Mouse (Mus musculus): Measurements from ENCODE around the gene H1fnt.

Gene H1fnt

DNA sequence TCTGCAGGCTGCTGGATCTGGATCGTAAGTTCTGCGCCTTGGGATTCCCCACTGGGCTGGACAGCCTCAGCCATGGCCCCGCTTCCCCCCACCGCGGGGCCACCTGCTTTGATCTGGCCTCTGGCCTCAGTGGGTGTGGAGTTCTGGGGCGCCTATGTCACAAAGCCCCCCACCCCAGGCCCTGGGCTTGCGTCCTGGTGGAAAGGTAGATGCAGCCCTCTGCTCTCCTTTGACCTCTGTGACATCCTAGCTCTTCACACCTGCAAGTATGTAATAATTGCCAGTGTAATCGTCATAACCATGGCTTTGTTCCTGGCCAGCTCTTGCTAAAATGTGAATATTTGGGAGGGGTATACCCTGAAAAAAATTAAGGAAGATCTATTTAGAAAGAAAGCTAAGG, at the start of gene H1fnt:
TSS of gene H1fnt (minus strand) at position 101 of the 400 bp plus-strand sequence.
- DNase-seq (ENCODE audit: low spot score) = no peak

DNA sequence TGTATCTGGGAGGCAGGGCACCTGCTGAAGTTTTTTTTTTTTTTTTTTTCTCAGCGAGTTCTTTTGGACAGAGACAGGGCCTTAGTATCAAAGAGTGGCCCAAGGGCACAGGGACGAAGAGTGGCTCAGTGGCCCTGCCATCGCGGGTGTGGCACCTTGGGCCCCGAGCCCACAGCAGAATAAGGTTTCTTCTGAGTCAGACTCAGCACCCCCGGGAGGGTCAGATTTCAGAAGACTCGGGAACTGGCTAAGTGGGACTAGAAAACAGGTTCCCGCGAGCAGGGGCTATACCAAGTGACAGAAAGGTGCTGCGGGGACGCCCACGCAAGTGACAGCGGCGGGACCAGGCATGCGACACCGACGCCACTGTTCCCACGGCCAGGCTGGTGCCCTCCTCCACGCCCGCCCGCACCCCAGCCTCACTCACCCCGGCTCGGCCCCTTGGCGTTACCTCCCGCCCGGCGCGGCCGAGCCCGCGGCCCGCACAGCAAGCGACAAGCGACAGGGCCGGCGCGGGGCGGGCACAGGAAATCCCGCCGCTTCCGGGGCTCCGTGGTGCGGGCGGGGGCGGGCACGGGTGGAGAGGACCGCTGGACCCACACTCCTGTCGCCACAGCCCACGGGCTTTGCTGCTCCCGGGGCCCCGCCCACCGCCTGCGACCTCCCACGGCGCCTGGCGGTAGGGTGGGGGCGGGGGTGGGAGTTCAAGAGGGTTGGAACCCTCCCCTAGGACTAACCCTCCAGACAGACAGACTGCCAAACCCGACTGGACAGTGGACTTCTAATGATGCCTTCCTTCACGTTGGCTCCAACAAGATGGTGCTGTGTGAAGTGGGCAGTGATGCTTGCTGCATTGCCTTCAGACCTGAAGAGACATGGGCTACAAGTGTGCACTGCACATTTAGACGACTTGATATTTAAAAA, 38.8 kb upstream of the H1fnt start, which contains the start of gene Zfp641:
TSS of gene Zfp641 (minus strand) at position 534 of the 924 bp plus-strand sequence.
- DNase-seq (ENCODE audit: low spot score) = peak; percentile 36

DNA sequence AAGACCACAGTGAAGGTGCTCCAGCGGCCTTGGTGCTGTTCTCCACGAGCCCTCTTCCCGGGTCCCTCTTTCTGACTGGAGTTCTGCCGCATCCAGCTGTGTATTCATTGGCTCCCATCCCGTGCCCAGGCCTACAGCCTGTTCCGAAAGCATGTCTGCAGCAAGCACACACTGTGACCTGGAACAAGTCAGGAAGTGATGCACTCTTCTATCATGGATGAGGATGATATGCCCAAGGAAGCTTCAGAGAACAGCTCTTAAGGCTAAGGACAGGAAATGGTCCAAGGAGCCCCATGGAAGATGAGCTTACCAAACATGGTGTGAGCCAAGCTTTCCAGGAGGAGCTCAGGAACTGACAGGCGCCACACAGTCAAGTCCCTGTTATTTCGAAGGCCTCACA, 36.6 kb upstream of the H1fnt start:
- no peak for DNase-seq (ENCODE audit: low spot score)

DNA sequence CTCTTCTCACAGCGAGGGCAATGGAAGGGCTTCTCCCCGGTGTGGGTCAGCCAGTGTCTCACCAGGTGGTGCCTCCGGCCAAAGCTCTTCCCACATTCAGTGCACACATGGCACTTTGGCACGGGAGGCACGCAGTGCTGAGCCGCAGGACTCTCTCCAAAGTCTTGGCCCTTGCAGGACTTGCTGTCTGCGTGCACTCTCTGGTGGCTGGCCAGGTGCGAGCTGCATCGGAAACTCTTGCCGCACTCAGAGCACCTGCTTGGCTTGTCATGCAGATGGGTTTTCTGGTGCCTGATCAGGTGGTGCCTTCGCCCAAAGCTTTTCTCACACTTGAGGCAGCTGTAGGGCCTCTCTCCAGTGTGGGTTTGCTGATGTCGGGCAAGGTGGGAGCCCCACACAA, 31.5 kb upstream of the H1fnt start:
- DNase-seq (ENCODE audit: low spot score) = no peak

DNA sequence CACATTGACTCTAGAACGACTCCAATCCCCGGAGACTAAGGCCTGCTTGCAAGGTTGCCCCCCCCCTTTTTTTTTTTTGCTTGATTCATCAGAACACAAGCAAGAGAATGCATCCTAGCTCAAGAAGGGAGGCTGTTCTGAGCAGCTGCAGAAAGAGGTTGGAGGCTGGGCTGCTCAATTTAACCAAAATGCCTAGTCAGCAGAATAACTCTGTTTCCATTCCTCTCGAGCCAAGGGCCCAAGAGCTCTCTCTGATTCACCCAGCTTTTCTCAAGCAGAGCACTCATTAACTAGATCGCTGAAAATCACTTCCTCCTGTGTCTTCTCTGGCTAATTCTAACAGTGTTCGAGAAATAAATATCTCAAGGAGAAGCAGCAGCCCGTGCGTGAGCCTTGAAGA, 29.3 kb upstream of the H1fnt start:
- no peak for DNase-seq (ENCODE audit: low spot score)

DNA sequence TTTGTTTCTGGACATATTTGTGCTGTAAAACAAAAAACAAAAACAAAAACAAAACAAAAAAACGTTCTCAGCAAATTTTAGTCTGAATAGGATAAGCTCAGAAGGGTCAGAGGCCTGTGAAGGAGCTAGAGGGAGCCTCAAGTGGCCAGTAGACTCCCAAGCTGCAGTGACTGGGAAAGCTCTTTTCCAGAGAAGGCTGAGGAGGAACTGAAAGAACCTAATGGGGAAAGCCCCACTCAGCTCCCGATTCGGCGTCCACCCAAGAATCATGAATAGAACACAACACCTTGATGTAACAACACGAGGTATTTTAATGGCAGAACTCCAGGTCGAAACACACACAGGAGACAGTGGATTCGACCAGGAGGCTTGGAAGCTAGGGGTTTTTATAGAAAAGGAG, 683 bp upstream of the H1fnt start:
- no peak for DNase-seq (ENCODE audit: low spot score)

DNA sequence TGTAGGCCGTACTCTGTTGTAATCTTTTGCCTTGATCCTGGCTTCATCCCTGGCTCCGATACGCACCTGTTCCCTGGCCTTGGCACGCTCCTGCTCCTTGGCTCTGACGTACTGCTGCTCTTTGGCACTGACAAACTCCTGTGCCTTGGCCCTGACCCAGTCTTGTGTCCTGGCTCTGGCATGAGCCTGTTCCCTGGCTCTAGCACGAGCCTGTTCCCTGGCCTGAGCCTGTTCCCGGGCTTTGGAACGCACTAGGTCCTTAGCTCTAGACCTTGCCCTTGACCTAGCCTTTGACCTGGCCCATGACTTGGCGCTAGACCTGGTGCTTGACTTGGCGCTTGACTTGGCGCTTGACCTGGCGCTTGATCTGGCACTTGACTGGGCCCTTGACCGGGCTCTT, 822 bp downstream of the H1fnt start:
- DNase-seq (ENCODE audit: low spot score) = no peak

DNA sequence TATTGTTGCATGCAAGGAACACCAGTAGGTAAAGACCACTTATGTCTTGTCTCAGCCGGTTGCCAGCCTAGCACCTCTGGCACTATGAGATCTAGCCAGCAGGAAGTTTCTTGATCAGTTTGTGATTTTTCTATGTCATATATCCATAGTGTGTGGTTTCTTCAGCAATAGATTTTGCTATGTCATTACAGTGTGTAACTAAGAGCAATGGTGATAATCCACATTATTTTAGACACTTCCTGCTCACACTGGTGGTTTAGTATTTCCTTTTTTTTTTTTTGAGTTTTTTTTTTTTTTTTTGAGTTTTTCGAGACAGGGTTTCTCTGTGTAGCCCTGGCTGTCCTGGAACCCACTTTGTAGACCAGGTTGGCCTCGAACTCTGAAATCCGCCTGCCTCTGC, 21.7 kb downstream of the H1fnt start:
- DNase-seq (ENCODE audit: low spot score) = no peak

DNA sequence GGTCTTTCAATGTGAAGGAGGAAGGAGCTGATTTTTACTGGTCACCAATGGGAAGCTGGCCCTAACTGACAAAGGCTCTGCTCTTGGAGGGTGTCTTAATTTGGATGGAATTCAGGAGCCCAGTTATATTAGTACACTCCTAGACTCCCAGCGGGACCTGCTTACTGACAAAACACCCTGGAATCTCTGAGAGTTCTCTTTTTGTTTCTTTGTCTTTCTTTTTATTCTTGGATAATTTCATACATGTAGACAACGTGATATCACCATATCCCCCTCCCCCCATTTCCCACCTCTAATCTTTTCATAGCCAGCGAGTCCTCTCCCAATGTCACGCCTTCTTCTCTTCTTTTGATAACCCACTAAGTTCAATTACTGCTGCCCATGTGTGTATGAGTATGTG, 22.7 kb downstream of the H1fnt start, which contains the start of gene Olfr286:
TSS of gene Olfr286 (minus strand) at position 101 of the 400 bp plus-strand sequence.
- DNase-seq (ENCODE audit: low spot score) = no peak

DNA sequence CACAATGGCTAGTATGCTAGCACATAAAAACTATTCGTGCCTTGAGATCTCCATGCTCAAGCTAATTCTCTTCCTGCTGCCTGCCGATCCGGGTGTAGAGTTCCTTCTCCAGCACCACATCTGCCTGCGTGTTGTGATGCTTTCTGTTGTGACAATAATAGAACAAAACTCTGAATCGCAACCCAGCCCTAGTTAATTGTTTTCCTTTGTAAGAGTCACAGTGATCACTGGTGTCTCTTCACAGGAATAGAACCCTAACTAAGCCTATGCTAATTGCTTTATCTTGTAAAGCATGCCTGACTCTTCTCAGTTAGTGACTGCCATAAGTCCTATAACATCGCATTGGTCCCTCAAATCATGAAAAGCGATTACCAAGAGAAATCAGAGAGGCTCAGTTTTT, 31.0 kb downstream of the H1fnt start:
- no peak for DNase-seq (ENCODE audit: low spot score)

DNA sequence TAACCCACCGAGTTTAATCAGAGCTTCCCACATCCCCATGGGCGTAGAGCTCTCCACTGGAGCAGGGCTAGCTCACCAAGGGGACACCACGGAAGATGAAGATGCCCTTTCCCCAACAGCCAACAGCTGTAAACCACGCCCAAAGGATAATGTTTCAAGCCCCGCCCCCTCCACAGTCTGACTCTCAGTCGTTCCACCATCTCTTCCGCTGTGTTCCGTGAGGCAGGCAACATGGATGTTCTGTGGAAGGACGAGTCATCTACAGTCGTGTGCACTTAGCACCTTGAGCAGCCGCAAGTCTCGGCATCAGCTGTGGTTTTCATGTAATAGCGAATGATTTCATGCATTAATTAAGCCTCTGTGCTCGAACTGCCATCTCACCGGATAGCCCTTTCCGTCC, 31.5 kb downstream of the H1fnt start:
- no peak for DNase-seq (ENCODE audit: low spot score)

DNA sequence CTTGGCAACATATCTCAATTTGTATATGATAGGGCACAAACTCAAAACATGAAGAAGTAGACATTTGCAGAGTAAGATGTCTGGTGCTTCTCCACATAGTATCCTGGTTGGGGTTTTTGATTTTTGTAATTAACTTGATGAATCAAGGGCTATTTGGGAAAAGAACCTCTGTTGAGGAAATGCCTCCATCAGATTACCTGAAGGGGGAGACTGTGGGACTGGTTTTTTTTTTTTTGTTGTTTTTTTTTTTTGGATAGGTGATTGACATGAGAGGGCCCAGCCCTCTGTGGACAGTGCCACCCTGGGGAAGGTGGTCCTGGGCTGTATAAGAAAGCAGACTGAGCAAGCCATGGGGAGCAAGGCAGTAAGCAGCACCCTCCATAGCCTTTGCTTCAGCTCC, 34.7 kb downstream of the H1fnt start:
- DNase-seq (ENCODE audit: low spot score) = no peak

DNA sequence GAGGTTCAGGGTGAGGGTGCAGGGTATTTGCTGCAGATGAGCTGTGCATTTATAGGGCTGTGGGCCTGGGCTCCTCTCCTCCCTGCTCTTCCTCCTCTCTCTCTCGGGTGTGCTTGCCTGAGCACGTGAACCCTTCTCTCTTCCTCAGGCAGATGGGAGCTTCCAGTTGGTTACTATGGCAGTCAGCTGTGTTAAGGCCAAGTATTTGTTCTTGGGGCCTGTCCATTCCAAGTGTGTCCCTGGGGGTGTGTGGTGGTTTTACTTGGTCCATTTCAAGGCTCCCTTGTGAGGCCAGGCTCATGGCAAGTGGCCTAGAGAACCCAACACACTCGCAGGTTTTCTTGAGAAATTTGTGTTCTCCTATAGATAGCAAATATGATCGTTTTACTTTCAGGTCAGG, 36.2 kb downstream of the H1fnt start, which contains the start of the genes Gm44579 and Olfr287:
TSS of gene Gm44579 (minus strand) at position 101 of the 400 bp plus-strand sequence.
TSS of gene Olfr287 (minus strand) at position 180 of the 400 bp plus-strand sequence.
- DNase-seq (ENCODE audit: low spot score) = no peak

DNA sequence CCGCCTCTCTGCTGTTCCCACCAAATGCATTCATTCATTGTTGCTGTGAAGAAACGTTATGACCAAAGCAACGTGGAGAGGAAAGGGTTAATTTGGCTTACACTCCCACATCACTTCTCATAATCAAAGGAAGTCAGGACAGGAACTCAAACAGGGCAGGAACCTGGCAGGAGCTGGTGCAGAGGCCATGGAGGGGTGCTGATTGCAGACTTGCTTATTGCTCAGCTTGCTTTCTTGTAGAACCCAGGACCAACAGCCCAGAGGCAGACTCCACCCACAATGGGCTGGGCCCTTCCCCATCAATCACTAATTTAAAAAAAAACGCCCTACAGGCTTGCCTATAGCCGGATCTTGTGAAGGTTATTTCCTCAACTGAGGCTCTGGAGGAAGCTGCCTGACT, 43.0 kb downstream of the H1fnt start:
- DNase-seq (ENCODE audit: low spot score) = no peak

DNA sequence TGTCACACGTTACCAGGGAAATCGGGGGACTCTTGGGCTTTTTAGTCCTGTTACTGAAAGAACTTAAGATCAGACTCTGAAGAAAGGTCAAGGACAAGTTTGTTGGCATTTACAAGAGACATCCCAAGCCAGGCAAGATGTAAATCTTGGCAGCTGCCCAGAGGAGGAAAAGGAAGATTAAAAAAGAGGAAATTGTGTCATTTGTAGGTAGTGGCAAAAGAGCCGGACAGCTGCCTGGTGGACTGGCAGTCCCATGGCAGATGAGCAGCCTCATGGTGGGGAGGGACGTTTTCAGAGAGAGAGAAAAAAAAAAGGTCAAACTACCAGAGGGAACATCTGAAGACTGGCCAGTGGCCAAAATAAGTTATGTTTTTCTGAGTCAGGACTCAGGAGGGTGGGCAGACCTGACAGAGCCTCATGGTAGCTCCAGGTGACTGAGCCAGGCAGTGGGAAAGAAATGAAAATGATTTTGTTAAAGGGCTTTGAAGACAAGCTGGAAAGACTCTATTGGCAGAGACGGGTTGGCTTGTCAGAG, 43.7 kb downstream of the H1fnt start:
- DNase-seq (ENCODE audit: low spot score) = no peak

DNA sequence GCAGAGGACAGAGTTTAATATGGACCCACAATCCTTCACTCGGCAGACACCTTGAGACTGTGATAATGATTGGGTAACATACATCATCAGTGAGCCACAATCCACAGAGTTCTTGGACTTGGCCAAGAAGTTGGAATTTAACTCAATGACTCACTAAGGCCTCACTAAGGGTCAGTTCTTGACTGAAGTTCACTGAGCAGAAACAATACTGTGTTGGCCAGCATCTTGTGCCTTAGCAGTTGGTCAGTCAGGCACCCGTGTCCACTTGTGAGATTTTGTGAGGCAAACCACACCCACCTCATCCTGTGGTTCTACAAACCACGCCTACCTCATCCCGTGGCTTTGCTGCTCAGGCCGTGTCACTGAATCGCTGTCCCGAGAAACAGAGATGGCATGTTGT, 47.4 kb downstream of the H1fnt start:
- no peak for DNase-seq (ENCODE audit: low spot score)
